Mouse (Mus musculus) activated CD4-positive, CD25-positive, alpha-beta regulatory T cell, adult 9 weeks (primary cell): ENCODE measurements around the gene Slc6a19. TPM values are rescaled to one million over a fixed set of nuclear protein-coding genes. Genes with fewer than 3 reads are reported as not detected.

Source experiments
- polyA plus RNA-seq: library from polyadenylated mRNA; unstranded; fragments of 100-300 nt; shearing (Covaris generic); gene quantifications from one replicate; pipeline ENCODE4 v1.2.1, GENCODE M21; 2017

The Slc6a19 gene
- not detected for polyA plus RNA-seq

DNA sequence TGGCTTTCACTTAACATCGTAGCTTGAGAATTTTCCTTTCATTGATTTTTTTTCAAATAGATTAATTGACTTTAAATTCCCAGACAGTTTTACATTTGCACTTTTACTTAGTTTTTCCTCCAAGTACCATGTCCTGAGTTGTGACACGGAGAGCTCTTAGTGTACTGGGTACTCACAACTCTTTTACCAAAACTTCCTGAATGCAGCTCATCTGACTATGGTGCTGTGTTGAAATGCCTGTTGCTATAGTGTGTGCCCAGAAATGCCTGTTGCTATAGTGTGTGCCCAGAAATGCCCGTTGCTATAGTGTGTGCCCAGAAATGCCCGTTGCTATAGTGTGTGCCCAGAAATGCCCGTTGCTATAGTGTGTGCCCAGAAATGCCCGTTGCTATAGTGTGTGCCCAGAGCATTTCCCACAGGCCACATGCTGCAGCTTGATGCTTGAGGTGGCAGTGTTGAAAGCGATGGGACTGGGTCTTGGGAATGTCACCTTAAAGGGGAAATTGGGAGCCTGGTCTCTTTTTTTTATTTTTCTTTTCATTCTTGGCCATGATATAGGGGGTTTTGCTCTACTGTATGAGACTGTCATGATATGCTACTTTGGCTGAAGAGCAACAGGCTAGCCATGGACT lies at the start of gene Slc6a19:
TSS of gene Slc6a19 (minus strand) at position 172 of the 632 bp plus-strand sequence.

DNA sequence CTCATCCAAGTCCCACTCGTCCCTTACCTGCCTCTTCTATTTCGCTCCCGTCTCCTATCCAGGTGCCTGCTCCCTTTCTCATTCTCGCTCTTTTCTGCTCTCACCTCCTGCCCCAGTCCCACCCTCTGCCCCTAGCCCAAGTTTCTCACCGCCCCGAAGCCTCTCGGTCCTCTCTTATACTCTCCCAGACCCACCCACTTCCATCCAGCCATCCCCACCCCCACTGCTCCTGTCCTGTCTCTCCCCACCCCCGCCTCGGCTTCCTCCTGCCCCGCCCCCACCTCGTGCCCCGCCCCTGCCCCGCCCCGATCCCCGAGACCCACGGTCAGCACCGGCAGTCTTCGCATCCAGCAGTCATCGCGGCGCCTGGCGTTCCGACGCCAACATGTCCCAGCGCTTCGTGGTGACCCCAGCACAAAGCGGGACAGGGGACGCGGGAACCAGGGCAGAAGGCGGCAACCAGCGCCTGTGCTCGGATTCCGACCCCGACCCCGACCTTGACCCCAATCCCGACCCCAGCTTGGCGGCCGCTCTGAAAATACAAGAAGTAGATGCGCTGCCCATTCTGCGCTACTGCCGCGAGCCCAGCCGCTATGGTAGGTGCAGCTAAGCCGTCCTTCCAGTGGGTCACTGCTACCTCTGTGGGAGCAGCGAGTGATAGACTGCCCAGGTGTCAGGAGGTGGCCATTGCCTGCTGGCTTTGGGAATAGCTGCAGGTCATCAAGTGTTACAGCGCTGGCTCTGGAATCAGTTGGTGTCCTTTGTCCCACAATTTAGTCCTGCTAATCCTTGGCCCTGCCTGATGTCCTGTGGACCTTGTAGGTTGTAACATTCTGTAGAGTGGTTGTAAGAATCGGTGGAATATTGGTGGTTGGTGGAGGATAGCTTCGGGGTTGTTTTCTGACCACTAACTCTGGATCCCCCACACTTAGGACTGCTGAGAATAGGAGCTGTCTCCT lies 28.4 kb upstream of the Slc6a19 start, which contains the start of gene Slc12a7:
TSS of gene Slc12a7 (plus strand) at position 353 of the 959 bp plus-strand sequence.

DNA sequence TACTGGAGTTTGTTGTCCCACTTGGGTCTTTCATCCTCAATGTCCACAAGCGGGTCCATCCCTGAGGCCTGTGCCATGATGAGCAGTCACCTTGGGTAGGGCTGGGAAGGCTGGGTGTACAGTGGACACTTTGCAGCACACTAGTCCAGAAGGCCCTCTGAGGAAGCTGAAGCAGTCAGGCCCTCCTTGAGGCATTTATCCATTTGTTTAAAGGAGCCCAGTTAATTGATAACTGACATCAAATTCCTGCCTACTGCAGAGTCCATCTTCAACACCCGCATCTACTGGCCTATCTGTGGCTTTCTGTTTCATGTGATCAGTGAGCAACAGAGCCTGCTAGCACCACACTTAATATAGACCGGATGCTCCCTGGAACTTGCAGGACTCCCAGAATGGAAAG lies 26.8 kb downstream of the Slc6a19 start, which contains the start of gene Slc6a18:
TSS of gene Slc6a18 (minus strand) at position 171 of the 400 bp plus-strand sequence.

Other genes starting within 250 kb of the Slc6a19 start
- 28.6 TPM for gene Lpcat1, start 237.7 kb downstream of the Slc6a19 start, polyA plus RNA-seq
- gene Slc6a3, start 168.1 kb downstream of the Slc6a19 start, polyA plus RNA-seq = not detected
- 14.4 TPM for gene Clptm1l, start 100.9 kb downstream of the Slc6a19 start, polyA plus RNA-seq
- 7.9 TPM for gene Tert, start 78.0 kb downstream of the Slc6a19 start, polyA plus RNA-seq
- gene Slc6a18, start 26.8 kb downstream of the Slc6a19 start, polyA plus RNA-seq = not detected
- gene Slc12a7, start 28.2 kb upstream of the Slc6a19 start, polyA plus RNA-seq = 78.9 TPM
- gene Nkd2, start 142.8 kb upstream of the Slc6a19 start, polyA plus RNA-seq = 0.18 TPM
- gene Trip13, start 232.9 kb upstream of the Slc6a19 start, polyA plus RNA-seq = 3.4 TPM
- 70.5 TPM for gene Brd9, start 232.9 kb upstream of the Slc6a19 start, polyA plus RNA-seq